Mouse (Mus musculus) midbrain, postnatal 0 days (tissue): ENCODE results near the gene Olfr1279. TPM values are rescaled to one million over a fixed set of nuclear protein-coding genes. Genes with fewer than 3 reads are reported as not detected.

ENCODE experiments used
- ATAC-seq: fragments of 200-750 bp; cut with Nextera tagmentation; 2 replicates; pipeline ENCODE4 v1.8.0; 2017; ENCODE audit warnings: moderate number of reproducible peaks, mild to moderate bottlenecking, moderate TSS enrichment, moderate library complexity; ENCODE audit not compliant: low FRiP score
- DNase-seq: peaks from one replicate; pipeline ENCODE4 v3.0.0-alpha.2; 2015; ENCODE audit warnings: low spot score
- H3K27ac ChIP-seq: fragments of 300-500 bp; sonication (generic); 2 replicates; pipeline ENCODE4 v1.5.1; 2014; ENCODE audit warnings: low read depth, mild to moderate bottlenecking, low read length, mixed read lengths
- H3K27me3 ChIP-seq: fragments of 300-500 bp; sonication (generic); 2 replicates; pipeline ENCODE4 v1.6.1; 2014; ENCODE audit warnings: low read length, control low read depth, mixed read lengths; ENCODE audit not compliant: insufficient read depth
- H3K36me3 ChIP-seq: fragments of 300-500 bp; sonication (generic); 2 replicates; pipeline ENCODE4 v1.6.1; 2014; ENCODE audit warnings: low read length, control low read depth, mixed read lengths; ENCODE audit not compliant: insufficient read depth
- H3K4me1 ChIP-seq: fragments of 300-500 bp; sonication (generic); 2 replicates; pipeline ENCODE4 v1.6.1; 2014; ENCODE audit warnings: mild to moderate bottlenecking, control low read depth, antibody characterized with exemption, low read length, mixed read lengths; ENCODE audit not compliant: insufficient read depth
- H3K4me2 ChIP-seq: fragments of 300-500 bp; sonication (generic); 2 replicates; pipeline ENCODE4 v1.6.1; 2014; ENCODE audit warnings: low read depth, mild to moderate bottlenecking, low read length, mixed read lengths; ENCODE audit not compliant: poor library complexity, severe bottlenecking
- H3K4me3 ChIP-seq: fragments of 300-500 bp; sonication (generic); 2 replicates; pipeline ENCODE4 v1.5.1; 2014; ENCODE audit warnings: low read depth, mild to moderate bottlenecking, low read length, moderate library complexity
- H3K9ac ChIP-seq: fragments of 300-500 bp; sonication (generic); replicated peaks from 2 replicates; pipeline ENCODE4 v1.6.1; 2014; ENCODE audit warnings: mild to moderate bottlenecking, low read length, moderate library complexity, mixed read lengths; ENCODE audit not compliant: poor library complexity, severe bottlenecking
- H3K9me3 ChIP-seq: fragments of 300-500 bp; sonication (generic); 2 replicates; pipeline ENCODE4 v1.6.1; 2016; ENCODE audit warnings: low read length, control low read depth
- CTCF ChIP-seq: IDR thresholded peaks from 2 replicates; pipeline ENCODE4 v1.5.1; 2016; ENCODE audit warnings: antibody characterized with exemption, mild to moderate bottlenecking
- WGBS: fragments of 180-500 bp; shearing (Covaris S2); extraction: QIAGEN DNeasy Blood & Tissue Kit; methylation state at CpG from one replicate; pipeline ENCODE4 v1.1.7; 2014; 5-methylcytosine and 5-hydroxymethylcytosine counted together
- polyA plus RNA-seq: library from polyadenylated mRNA; unstranded; fragments of >200 nt; fragmentation: Nextera tagmentation; extraction: Ambion mirVana; gene quantifications from 2 replicates; pipeline ENCODE4 v1.2.1, GENCODE M21; 2015
- total RNA-seq: library from RNA; depleted of rRNA; stranded (reverse); fragments of >200 nt; gene quantifications from 2 replicates; pipeline ENCODE4 v1.2.3, GENCODE M21; 2014; rRNA removed

Olfr1279 gene
- not detected in 2 replicates for total RNA-seq
- not detected in 2 replicates for polyA plus RNA-seq

DNA sequence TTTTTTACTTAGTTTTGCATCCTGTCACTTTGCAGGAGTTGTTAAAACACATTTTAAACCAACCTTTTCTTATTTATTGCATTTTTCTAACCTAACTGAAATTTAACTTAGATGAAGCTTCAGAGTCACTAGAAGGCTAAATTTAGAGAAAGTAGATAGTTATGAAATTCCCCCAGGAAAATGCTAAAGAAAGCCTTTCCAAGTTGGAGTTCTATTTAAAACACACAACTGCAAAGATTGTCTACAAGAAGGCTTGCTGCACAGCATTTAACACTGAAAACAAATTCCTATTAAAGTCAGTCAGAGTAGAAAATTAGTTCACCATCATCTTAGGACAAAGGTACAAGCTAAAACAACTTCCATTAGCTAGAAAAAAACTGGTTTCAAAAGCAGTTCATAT, at the start of gene Olfr1279:
TSS of gene Olfr1279 (plus strand) at position 262 of the 400 bp plus-strand sequence.
- Histone ChIP-seq H3K27ac (no peak within 1 kb of the TSS), H3K4me3 (no peak within 1 kb of the TSS), H3K36me3 (no peaks in the 10 kb centered on the region), H3K9ac (no peak within 1 kb of the TSS), H3K27me3 (no peaks in the 10 kb centered on the region), H3K4me2 (no peak within 1 kb of the TSS), H3K9me3 (no peaks in the 10 kb centered on the region), H3K4me1 (no peaks in the 10 kb centered on the region)
- DNase-seq (no peak), ATAC-seq (no peak)
- no peak for TF ChIP-seq CTCF

DNA sequence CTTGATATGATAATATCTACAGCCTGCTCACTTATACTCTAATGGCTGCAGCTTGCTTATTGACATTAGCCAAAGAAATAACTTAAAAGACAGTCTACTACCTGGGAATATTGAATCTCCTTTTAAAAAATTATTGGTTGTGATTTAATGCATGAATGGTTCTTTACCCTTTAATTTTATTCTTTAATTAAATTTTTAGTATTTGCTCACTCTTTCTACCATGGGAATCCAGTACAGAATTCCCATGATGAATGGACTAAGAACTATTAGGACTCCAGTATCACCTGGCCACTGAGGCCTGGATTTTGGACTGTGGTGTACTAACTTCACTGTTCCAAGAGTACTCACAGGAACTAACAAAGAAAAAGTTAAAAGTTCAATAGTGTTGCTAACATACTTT, 46.2 kb upstream of the Olfr1279 start, which contains the start of gene Olfr1276:
TSS of gene Olfr1276 (plus strand) at position 301 of the 400 bp plus-strand sequence.
- no peak for TF ChIP-seq CTCF
- Histone ChIP-seq H3K36me3 (no peaks in the 10 kb centered on the region), H3K9me3 (no peaks in the 10 kb centered on the region), H3K4me1 (no peaks in the 10 kb centered on the region), H3K4me2 (no peak within 1 kb of the TSS), H3K4me3 (no peak within 1 kb of the TSS), H3K27me3 (no peaks in the 10 kb centered on the region), H3K9ac (no peak within 1 kb of the TSS), H3K27ac (no peak within 1 kb of the TSS)
- DNase-seq (no peak), ATAC-seq (no peak)

DNA sequence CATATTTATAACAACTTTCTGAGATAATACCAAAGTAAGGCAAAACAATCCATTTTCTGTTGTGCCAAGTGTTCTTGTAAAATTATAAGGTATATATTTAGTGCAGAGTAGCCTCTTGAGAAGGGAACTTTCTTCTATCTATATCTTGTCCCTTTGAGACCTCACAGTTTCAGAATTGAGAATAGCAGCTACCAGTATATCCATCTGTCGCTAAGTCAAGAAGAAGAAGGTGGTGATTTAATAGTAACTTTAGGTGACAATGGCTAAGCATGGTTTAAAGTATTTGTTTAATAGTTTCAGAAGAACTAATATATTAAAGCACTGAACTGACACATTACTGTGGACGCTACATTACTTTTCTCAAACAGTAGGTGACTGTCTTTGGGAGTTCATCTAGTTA, 26.4 kb upstream of the Olfr1279 start, which contains the start of gene Olfr1277:
TSS of gene Olfr1277 (minus strand) at position 101 of the 400 bp plus-strand sequence.
- no peaks in the 10 kb centered on the region for H3K27me3 ChIP-seq
- H3K27ac ChIP-seq = no peak within 1 kb of the TSS
- H3K9ac ChIP-seq = no peak within 1 kb of the TSS
- WGBS = 78% methylated on average over 2 of the region's 2 CpGs
- TF ChIP-seq CTCF = no peak
- no peak within 1 kb of the TSS for H3K4me3 ChIP-seq
- ATAC-seq (no peak), DNase-seq (no peak)
- H3K4me1 ChIP-seq = no peaks in the 10 kb centered on the region
- H3K9me3 ChIP-seq = no peaks in the 10 kb centered on the region
- H3K36me3 ChIP-seq = no peaks in the 10 kb centered on the region
- no peak within 1 kb of the TSS for H3K4me2 ChIP-seq

DNA sequence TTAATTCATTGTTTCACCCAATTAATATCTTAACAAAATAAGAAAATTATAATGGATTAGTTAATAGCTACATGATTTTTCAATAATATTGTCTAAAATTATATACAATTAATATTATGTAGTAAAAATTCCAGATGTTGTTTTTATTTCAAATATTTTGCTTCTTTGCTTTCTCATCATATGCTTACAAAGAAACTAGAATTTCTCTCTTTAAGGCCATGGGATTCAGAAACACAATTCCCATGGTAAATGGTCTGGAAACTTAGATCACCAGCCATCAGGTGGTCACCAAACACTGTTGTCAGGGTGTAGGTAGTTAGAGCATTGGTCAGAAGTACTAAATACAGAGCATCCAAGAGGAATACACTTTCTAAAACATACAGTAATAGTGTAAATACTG, 10.6 kb upstream of the Olfr1279 start, which contains the start of gene Olfr1278:
TSS of gene Olfr1278 (plus strand) at position 301 of the 400 bp plus-strand sequence.
- H3K4me1 ChIP-seq = no peaks in the 10 kb centered on the region
- no peak within 1 kb of the TSS for H3K4me3 ChIP-seq
- ATAC-seq (no peak), DNase-seq (no peak)
- H3K36me3 ChIP-seq = no peaks in the 10 kb centered on the region
- H3K27me3 ChIP-seq = no peaks in the 10 kb centered on the region
- H3K27ac ChIP-seq = no peak within 1 kb of the TSS
- no peak within 1 kb of the TSS for H3K4me2 ChIP-seq
- no peaks in the 10 kb centered on the region for H3K9me3 ChIP-seq
- no peak for TF ChIP-seq CTCF
- no peak within 1 kb of the TSS for H3K9ac ChIP-seq

DNA sequence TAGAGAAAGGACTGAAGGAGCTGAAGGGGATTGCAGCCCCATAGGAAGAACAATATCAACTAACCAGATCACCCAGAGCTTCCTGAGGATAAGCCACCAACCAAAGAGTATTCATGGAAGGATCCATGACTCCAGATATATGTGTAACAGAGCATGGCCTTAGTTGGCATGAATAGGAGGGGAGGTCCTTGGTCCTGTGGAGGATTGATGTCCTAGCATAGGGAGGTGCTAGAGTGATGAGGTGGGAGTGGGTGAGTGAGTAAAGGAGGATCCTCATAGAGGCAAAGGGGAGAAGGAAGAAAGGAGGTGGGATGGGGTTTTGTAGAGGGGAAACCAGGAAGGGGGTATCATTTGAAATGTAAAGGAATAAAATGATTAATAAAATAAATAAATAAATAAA, 1.9 kb upstream of the Olfr1279 start:
- H3K9ac ChIP-seq = no peak overlapping the region
- no peak for TF ChIP-seq CTCF
- H3K27me3 ChIP-seq = no peaks in the 10 kb centered on the region
- H3K4me1 ChIP-seq = no peaks in the 10 kb centered on the region
- ATAC-seq = no peak
- H3K9me3 ChIP-seq = no peaks in the 10 kb centered on the region
- DNase-seq = no peak
- no peak overlapping the region for H3K4me3 ChIP-seq
- no peak overlapping the region for H3K4me2 ChIP-seq
- no peak overlapping the region for H3K27ac ChIP-seq
- H3K36me3 ChIP-seq = no peaks in the 10 kb centered on the region

DNA sequence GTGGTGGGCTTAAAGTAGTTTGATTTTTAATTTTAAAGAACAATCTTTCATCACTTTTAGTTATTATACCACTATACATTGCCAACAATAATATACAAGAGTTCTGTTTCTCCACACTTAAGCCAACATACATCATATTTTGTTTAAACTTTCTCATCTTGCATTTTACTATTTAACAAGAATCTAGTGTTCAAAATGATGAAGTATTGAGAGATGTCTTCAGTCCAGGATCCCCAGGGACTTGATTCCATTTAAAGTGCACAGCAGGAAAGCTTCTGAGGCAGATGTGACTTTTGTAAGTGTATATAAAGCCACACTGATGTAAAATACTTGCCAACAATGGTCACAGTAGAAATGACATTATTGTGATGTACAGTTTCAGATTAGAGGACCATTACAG, 13.3 kb downstream of the Olfr1279 start, which contains the start of gene Olfr1280:
TSS of gene Olfr1280 (plus strand) at position 301 of the 400 bp plus-strand sequence.
- no peak within 1 kb of the TSS for H3K4me3 ChIP-seq
- H3K9me3 ChIP-seq = no peaks in the 10 kb centered on the region
- no peak within 1 kb of the TSS for H3K4me2 ChIP-seq
- no peak for TF ChIP-seq CTCF
- H3K4me1 ChIP-seq = no peaks in the 10 kb centered on the region
- no peak for ATAC-seq
- DNase-seq = no peak
- no peaks in the 10 kb centered on the region for H3K36me3 ChIP-seq
- no peak within 1 kb of the TSS for H3K9ac ChIP-seq
- H3K27ac ChIP-seq = no peak within 1 kb of the TSS
- H3K27me3 ChIP-seq = no peaks in the 10 kb centered on the region
